Mouse (Mus musculus) kidney, adult 9 months (tissue): ENCODE data around the gene Pkp4.
"Not testable (repeated sequence)": the region's sequence is repeated elsewhere in the genome, so short reads cannot be mapped to it uniquely, and the experiment has no call there.

Experiments
- DNase-seq: peaks from one replicate; pipeline ENCODE4 v3.0.0; 2022

Pkp4 gene

GRCm38 (mm10) chr2:59342591-59343210, 182.1 kb downstream of the Pkp4 start:
- DNase-seq: no peak

- DNase-seq: no peak
Observed at GRCm38 (mm10) chr2:59343834-59344233, 183.2 kb downstream of the Pkp4 start.

GRCm38 (mm10) chr2:59344699-59345098, 184.0 kb downstream of the Pkp4 start:
- DNase-seq: no peak

- DNase-seq: peak; percentile 52
Observed at GRCm38 (mm10) chr2:59345141-59345839, 184.6 kb downstream of the Pkp4 start.

GRCm38 (mm10) chr2:59346443-59346842, 185.8 kb downstream of the Pkp4 start:
- no peak for DNase-seq

GRCm38 (mm10) chr2:59348585-59348984, 187.9 kb downstream of the Pkp4 start:
- no peak for DNase-seq

- DNase-seq: no peak
Observed at GRCm38 (mm10) chr2:59350094-59350493, 189.4 kb downstream of the Pkp4 start.

- DNase-seq: no peak
Observed at GRCm38 (mm10) chr2:59351303-59352099, 190.9 kb downstream of the Pkp4 start.

- no peak for DNase-seq
Observed at GRCm38 (mm10) chr2:59353821-59354220, 193.2 kb downstream of the Pkp4 start.

GRCm38 (mm10) chr2:59355531-59356289, 195.1 kb downstream of the Pkp4 start:
- no peak for DNase-seq

- no peak for DNase-seq
Observed at GRCm38 (mm10) chr2:59359760-59360342, 199.2 kb downstream of the Pkp4 start.

- no peak for DNase-seq
Observed at GRCm38 (mm10) chr2:59361350-59361780, 200.7 kb downstream of the Pkp4 start.

- no peak for DNase-seq
Observed at GRCm38 (mm10) chr2:59364156-59364842, 203.6 kb downstream of the Pkp4 start.

- DNase-seq: no peak
Observed at GRCm38 (mm10) chr2:59367191-59367590, 206.5 kb downstream of the Pkp4 start.

- no peak for DNase-seq
Observed at GRCm38 (mm10) chr2:59373113-59373512, 212.5 kb downstream of the Pkp4 start.

- DNase-seq: no peak
Observed at GRCm38 (mm10) chr2:59378096-59378495, 217.4 kb downstream of the Pkp4 start.

- DNase-seq: not testable (repeated sequence)
Observed at GRCm38 (mm10) chr2:59378861-59379260, 218.2 kb downstream of the Pkp4 start.

GRCm38 (mm10) chr2:59383231-59383630, 222.6 kb downstream of the Pkp4 start:
- no peak for DNase-seq

- no peak for DNase-seq
Observed at GRCm38 (mm10) chr2:59383852-59384776, 223.5 kb downstream of the Pkp4 start.

- no peak for DNase-seq
Observed at GRCm38 (mm10) chr2:59385211-59385935, 224.7 kb downstream of the Pkp4 start.
